Mouse (Mus musculus): ENCODE results near the gene Glyatl3.
A peak's percentile ranks its signal among the peaks of the same experiment; 100 is the strongest.

Gene Glyatl3

DNA sequence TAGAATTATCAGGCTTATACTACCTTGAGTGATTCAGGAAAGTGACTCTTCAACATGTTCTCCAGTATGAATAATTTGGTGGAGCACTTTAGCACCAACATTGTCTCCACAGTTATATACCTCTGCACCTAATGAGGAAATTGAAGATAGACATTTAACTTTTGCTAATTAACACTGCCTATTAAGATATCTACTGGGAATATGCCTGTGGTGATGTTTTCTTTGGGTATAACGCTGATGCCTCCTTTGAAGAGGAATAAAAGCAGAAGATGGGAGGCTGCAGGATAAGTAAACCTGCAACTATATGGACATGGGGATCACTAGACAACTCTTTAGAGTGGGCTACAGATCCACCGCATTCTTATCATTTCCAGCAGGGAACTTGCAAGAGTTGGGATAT, at the start of gene Glyatl3:
TSS of gene Glyatl3 (minus strand) at position 101 of the 400 bp plus-strand sequence.
- DNase-seq: no peak

DNA sequence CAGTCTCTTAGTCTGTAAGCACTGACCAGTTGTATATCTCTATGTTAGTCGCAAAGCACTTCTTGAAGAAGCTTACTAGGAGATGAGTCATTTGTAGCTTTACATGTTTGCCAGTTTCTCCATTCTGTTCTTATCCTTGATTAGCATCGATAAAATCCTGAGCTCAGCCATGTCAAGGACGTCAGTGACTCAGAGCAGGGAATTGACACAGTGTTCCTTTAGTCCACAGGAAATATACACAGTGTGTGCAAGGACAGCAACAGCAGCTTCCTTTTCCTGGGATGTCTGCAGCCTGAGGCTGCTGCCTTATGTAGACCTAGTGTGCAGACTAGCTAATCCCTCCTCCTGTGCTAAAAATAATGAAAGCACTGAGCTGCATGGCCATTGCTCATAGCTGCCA, 34.4 kb upstream of the Glyatl3 start:
- DNase-seq: no peak

DNA sequence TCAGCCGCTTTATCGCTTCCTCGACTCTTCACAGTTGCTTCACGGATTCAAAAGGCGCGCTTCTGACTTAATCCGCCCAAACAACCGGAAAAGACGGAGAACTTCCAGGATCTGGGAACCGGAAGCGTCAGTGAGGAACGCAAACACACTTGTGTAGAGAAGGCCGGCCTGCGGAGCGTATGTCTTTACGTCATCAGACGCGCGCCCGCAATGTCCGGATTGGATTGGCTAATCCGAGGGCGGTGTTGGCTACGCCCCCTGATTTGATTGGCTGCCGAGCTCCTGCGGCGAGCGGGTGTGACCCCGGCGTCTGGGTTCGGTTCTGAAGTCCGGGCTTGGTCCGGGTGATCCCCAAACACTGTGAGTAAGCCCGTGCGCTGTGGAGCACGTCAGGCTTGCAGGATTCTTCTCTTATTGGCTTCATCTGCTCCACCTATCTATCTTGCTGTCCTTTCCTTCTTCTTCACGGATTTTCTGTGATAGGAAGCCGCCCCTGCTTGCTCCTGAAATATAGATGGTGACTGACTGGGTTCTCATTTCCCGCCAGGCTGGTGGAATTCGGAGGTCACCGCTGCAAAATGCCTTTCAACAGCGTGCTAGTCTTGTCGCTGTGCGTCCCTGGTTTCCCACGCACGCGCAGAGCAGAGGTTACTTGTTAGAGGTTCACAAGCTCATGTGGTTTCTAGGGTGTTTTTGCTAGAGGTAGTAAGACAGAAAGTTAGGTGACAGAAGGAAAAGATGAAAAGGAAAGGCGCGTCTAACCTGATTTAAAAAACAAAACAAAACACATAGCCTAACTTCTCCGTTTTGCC, 20.5 kb upstream of the Glyatl3 start, which contains the start of the genes Mut and Cenpq:
TSS of gene Mut (plus strand) at position 266 of the 812 bp plus-strand sequence.
TSS of gene Cenpq (minus strand) at position 628 of the 812 bp plus-strand sequence.
- DNase-seq: peak; percentile 99

DNA sequence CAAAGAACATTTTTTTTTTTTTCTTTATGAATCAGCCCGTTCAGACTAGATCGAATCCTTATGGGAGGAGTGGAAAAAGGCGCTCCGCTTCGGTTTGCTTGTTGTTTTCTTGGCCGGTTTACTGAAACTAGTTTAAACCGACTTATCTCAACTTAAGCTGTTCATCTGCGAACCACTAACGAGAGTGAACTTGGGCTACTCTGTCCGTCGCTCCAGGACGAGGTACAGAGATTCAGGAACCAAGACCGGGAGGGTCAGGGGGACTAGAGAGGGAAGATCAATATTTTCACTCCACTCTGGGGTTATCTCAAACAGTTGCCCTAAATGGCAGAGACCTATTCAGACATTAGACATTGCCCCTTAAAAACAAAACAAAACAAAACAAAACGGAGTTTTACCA, 19.8 kb upstream of the Glyatl3 start:
- DNase-seq: no peak

GRCm38 (mm10) chr17:40915499-40915898, 1.3 kb upstream of the Glyatl3 start:
- no peak for DNase-seq

DNA sequence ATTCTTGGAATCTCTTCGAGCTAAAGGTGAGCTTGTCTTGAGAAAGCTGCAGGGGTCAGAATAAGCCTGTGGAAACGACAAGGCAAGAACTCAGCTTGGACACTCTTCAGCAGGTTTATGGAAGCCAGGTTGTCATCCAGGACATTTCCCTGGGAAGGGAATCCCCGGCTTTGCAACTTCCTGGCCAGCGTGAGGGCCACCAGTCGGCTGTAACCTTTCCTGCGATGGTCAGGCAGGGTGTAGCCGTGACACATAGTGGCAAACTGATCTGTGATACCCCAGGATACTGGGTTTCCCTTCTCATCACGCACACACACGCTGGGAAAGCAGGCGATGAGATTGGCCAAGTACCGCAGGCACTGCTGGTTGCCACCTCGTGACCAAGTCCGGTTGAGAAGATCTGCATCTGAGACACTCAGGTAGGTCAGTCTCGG, 9.4 kb downstream of the Glyatl3 start:
- DNase-seq: no peak

DNA sequence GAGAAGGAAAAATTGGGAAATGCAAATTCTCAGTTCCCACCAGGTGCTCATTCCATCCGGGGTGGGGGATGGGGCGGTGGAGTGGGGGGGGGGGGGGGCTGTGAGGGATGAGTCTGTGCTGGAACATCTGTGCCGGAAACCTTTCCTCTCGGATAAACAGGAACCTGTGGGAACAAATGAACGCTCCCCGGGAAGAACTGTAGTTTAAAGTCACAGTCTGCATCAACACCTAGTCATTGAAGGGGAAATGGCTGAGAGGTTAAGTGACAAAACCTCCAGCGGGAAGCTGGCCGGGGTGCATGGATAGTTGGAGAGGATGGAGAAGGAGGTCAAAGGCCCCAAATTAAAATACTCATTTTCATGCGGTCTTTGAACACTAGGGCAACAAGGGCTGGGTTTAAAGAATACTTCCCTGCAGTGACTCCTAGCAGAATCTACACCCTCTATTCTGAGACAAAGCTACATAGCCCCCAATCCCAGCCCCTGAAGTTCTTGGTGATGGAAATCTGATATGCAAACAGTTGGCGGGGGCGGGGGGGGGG, 10.0 kb downstream of the Glyatl3 start:
- DNase-seq: no peak

- no peak for DNase-seq
Measured at GRCm38 (mm10) chr17:40903345-40903744, 10.8 kb downstream of the Glyatl3 start.

GRCm38 (mm10) chr17:40899783-40900363, 14.3 kb downstream of the Glyatl3 start:
- no peak for DNase-seq

- DNase-seq: no peak
Measured at GRCm38 (mm10) chr17:40896863-40897262, 17.3 kb downstream of the Glyatl3 start.

GRCm38 (mm10) chr17:40887849-40888536, 26.2 kb downstream of the Glyatl3 start:
- no peak for DNase-seq

- DNase-seq: no peak
Measured at GRCm38 (mm10) chr17:40885155-40885554, 29.0 kb downstream of the Glyatl3 start.

DNA sequence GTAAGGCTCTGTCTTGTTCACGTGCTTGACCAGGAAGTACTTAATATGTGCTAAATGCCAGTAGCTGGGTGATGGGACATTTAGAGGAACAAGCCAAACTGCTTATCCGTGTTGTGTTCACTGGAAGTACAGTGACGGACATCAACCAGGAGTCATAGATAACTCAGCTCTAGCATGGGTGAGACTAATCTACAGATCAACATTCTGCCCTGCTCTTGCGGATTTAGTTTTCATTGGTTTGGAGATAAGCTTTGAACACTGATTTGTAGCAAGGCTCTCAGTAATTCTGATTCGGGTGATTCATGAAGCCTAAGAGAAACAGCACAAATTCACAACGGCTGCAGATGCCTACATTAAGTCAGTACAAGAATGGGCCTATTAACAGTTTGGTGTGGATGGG, 32.0 kb downstream of the Glyatl3 start:
- DNase-seq: no peak

GRCm38 (mm10) chr17:40879924-40880691, 34.0 kb downstream of the Glyatl3 start, which contains the start of gene 9130008F23Rik:
9130008F23Rik (minus strand) TSS chr17:40880559.
- DNase-seq: peak; percentile 59

- no peak for DNase-seq
Measured at GRCm38 (mm10) chr17:40879528-40879923, 34.6 kb downstream of the Glyatl3 start.

DNA sequence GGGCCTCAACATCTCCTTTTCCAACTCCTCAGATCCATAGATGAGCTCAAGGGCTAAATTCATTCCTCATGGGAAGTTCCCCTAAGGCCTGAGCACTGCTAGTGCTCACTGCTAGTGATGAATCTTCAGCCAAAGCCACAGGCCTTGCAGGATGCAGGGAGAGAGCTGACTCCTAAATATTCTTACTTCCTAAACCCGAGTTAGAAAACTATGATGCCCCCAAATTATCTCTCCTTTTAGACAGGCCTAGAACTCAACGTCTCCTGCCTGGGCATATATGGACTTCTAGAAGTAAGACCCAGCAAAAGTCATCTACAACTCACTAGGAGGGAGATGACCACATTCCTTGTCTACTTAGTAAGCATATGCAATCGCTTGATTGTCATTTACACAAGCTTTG, 36.4 kb downstream of the Glyatl3 start:
- no peak for DNase-seq

DNA sequence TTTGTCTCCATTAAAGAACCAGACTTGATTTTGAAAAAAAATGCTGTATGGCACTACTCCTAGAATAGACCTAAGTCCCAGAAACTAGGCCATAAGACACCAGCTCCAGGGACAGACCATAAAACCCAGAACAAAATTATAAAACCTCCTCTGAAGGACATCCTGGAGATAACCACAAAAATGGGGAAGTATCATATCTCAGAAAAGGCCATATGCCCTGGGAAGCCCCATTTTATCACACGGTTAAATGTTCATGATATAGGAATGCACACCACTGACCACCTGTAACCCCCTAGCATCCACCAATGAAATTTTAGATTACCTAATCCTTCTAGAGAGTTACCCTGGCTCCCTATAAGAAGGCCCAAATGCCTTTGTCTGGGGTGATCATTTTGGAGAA, 38.6 kb downstream of the Glyatl3 start:
- DNase-seq: no peak

DNA sequence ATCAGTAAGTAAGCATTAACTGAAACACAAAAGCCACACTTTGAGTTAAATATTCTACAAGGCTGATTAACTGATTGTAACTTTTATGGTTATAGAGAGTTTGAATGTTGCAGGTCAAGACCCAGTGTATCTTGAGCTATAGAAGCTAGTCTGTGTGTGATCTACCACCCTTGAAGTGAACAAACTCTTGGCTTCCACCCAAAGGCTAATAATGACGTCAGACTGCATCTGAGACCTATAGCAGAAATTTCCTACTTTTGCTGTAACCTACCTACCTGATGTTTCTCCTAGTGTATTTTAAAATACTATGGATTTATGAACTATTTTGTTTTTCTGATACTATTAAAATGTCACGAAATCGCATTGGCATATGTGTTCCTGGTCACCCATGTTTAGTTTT, 39.4 kb downstream of the Glyatl3 start:
- DNase-seq: no peak

GRCm38 (mm10) chr17:40873582-40874011, 40.6 kb downstream of the Glyatl3 start:
- DNase-seq: peak; percentile 61

DNA sequence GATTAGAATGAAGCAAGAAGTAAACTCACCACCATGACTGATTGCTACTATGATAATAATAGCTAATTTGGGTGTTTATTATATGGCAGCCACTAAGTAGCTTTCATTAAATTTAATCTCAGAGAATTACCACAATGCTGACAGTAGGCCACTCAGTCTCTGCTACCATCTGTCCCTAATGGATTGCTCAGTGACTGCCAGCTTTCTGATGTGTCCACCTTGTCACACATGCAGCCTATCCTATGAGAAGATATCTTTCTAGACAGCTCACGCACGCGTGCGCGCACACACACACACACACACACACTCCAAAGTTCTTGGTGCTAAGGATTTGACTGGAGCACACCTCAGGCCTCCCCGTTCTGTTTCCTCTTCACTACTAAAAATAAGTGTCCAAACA, 41.5 kb downstream of the Glyatl3 start:
- DNase-seq: no peak

- no peak for DNase-seq
Measured at GRCm38 (mm10) chr17:40868952-40869747, 45.0 kb downstream of the Glyatl3 start.

DNA sequence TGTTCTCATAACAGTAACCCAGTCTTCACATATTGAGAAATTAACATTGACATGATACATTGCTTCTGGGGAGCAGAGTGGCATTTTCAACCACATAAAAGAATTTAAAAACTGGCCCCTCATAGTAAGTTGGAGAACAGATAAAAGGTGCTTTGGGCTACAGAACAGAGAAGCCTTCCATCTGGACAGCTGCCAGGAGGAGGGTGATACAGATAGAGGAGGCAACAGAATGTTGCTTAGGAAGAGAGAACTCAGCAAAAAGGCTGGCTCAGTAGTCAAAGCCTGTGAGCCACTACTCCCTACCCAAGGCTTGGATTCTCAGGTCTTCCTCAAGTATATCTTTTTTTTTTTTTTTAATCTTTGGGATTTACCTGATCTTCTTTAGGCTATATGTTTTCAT, 59.1 kb downstream of the Glyatl3 start:
- no peak for DNase-seq
